Mouse (Mus musculus): ENCODE data around the gene Prr11.
"Not testable (repeated sequence)": the region's sequence is repeated elsewhere in the genome, so short reads cannot be mapped to it uniquely, and the experiment has no call there.

Prr11 gene

DNA sequence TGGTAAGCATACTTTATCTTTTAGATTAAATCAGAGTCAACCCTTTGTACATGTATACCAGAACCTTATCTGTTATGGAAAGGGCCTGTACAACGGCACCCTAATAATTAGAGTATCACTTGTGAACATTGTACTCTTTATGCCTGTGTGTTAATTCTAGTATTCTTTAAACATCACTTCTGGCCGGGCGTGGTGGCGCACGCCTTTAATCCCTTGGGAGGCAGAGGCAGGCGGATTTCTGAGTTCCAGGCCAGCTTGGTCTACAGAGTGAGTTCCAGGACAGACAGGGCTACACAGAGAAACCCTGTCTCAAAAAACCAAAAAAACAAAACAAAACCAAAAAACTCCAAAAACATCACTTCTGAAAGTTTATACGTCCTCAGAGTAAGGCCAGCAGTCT is 59.6 kb downstream of the Prr11 start:
- in situ Hi-C loops (cut with MboI, MseI), result not testable (repeated sequence)

GRCm38 (mm10) chr11:87046968-87047367 is 61.5 kb downstream of the Prr11 start:
- in situ Hi-C loops (cut with MboI, MseI), result no loop called here

- in situ Hi-C loops (cut with MboI, MseI), result no loop called here
Observed at GRCm38 (mm10) chr11:87043052-87043451, 65.5 kb downstream of the Prr11 start.

GRCm38 (mm10) chr11:87039307-87039963 is 69.1 kb downstream of the Prr11 start:
- in situ Hi-C loops (cut with MboI, MseI), result no loop called here
